Mouse (Mus musculus): ENCODE measurements around the gene Lss. TPM values are rescaled to one million over a fixed set of nuclear protein-coding genes. Genes with fewer than 3 reads are reported as not detected.

Gene Lss
- total and polyA plus RNA-seq, 2 experiments from 2014 or later, result 38.6 to 66.3 TPM

DNA sequence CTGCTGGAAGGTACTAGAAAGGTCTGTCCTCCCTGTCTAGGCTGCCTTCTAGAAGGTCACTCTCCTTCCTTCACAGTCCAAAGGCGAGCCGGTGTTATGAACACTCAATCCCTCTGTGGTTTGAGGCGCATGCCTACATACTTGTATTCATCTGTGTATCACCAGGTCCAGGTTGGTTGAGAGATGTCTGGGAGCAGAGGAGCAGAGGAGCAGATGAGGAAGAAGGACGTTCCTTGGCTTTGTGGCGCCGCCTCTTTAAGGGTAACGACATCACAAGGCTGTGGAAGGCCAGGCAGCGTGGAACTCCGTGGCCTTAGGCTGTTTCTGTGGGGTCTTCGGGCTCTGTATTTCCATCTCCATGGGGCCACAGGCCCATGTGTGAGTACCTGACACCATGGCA lies 30.6 kb downstream of the Lss start, which contains the start of gene Spatc1l:
Spatc1l (plus strand) TSS at position 301 of the 400 bp plus-strand sequence.
- Histone ChIP-seq H3K4me2 (ENCODE audit: low read depth) (no peak within 1 kb of the TSS), H3K36me3 (ENCODE audit: insufficient read depth) (no peaks in the 10 kb centered on the region), H3K27ac (ENCODE audit: low read depth, low read length) (no peak within 1 kb of the TSS), H3K9ac (no peak within 1 kb of the TSS), H3K4me3 (ENCODE audit: low read depth, low read length) (no peak within 1 kb of the TSS), H3K9me3 (ENCODE audit: low read length) (no peaks in the 10 kb centered on the region), H3K27me3 (ENCODE audit: insufficient read depth, low read length) (no peaks in the 10 kb centered on the region), H3K4me1 (ENCODE audit: insufficient read depth) (no peaks in the 10 kb centered on the region)
- no peak for TF ChIP-seq CTCF (IDR thresholded peaks at IDR 0.05; ENCODE audit: low read depth)
- 90% methylated on average over 10 of the region's 10 CpGs for WGBS
- no peak for ATAC-seq
- no peak for DNase-seq

DNA sequence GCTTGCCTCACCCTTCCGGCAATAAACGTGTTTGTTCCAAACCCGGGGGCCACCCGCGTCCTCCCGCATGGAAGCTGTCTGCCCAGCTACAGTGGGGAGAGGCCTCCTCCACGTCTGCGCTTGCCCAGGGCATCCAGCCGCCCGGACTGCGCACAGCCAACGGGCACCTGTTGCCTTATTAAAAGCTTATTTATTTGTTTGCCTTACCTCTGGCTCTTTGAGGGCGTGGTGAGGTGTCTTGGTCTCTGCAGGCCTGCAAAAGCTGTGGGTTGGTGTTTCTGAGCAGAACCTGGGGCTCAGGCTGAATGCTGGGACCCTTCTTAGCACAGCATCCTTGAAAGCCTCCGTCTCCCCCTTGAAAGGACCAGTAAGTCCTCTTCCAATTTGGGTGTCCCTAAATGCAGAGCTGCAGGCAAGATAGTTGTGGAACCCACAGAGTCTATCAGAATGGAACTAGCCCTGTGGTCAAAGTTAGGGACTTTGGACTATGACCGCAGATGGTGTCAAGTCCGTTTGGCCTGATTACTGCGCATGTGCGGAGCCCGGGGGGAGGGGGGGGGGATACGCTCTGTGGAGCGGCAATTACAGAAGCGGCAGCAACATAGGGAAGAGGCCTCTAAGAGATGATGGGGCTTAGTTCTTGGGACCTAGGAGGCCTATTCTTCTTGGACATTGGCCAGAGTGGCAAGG lies 38.8 kb downstream of the Lss start:
- ATAC-seq (no peak), DNase-seq (no peak)
- TF ChIP-seq CTCF (IDR thresholded peaks at IDR 0.05; ENCODE audit: low read depth), result no peak
- H3K9me3 ChIP-seq (ENCODE audit: low read length), result no peaks in the 10 kb centered on the region
- H3K27me3 ChIP-seq (ENCODE audit: insufficient read depth, low read length), result no peaks in the 10 kb centered on the region
- no peak overlapping the region for H3K27ac ChIP-seq (ENCODE audit: low read depth, low read length)
- H3K4me1 ChIP-seq (ENCODE audit: insufficient read depth), result no peaks in the 10 kb centered on the region
- H3K36me3 ChIP-seq (ENCODE audit: insufficient read depth), result no peaks in the 10 kb centered on the region
- no peak overlapping the region for H3K4me3 ChIP-seq (ENCODE audit: low read depth, low read length)
- H3K4me2 ChIP-seq (ENCODE audit: low read depth), result no peak overlapping the region
- 93% methylated on average over 22 of the region's 22 CpGs for WGBS
- H3K9ac ChIP-seq, result no peak overlapping the region

DNA sequence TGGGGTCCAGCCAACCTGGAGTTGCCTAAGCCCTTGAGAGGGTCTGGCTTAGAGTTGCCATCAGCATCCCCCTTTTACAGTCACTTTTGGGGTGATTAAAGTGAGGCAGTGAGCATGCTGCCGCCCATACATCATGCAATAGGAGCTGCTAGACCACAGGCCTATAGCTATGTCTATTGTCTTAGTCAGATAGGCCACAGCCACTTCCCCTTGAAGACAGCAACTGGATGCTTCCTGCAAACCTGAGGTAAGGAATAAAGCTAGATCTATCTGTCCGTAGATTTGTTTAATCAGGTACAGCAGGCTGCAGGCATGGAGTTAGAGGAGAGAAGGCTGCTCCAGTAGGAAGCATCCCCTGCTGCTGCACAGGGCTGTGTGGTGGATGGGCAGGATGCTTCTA lies 39.7 kb downstream of the Lss start:
- H3K9ac ChIP-seq, result no peak overlapping the region
- no peaks in the 10 kb centered on the region for H3K9me3 ChIP-seq (ENCODE audit: low read length)
- H3K4me2 ChIP-seq (ENCODE audit: low read depth), result no peak overlapping the region
- no peak overlapping the region for H3K4me3 ChIP-seq (ENCODE audit: low read depth, low read length)
- TF ChIP-seq CTCF (IDR thresholded peaks at IDR 0.05; ENCODE audit: low read depth), result no peak
- H3K27me3 ChIP-seq (ENCODE audit: insufficient read depth, low read length), result no peaks in the 10 kb centered on the region
- no peaks in the 10 kb centered on the region for H3K4me1 ChIP-seq (ENCODE audit: insufficient read depth)
- H3K27ac ChIP-seq (ENCODE audit: low read depth, low read length), result no peak overlapping the region
- WGBS, result 75% methylated on average over 2 of the region's 2 CpGs
- H3K36me3 ChIP-seq (ENCODE audit: insufficient read depth), result no peaks in the 10 kb centered on the region
- no peak for DNase-seq
- ATAC-seq, result no peak

DNA sequence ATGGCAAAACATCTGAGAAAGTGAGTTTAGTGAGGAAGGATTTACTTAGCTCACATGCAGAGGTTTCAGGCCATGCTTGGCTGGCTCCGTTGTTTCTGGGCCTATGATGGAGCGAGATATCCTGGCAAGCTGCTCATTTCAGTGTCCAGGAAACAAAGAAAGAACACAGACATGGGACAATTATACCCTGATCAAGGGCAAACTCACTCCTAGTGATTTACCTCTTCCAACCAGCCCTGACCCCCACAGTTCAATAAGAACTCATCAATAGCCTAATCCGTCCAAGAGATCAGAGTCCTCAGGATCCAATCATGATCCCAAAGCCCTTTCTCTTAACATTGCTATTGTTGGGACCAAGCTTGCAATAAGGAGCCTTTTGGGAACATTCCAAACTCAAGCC lies 40.8 kb downstream of the Lss start:
- 25% methylated on average over 3 of the region's 3 CpGs for WGBS

DNA sequence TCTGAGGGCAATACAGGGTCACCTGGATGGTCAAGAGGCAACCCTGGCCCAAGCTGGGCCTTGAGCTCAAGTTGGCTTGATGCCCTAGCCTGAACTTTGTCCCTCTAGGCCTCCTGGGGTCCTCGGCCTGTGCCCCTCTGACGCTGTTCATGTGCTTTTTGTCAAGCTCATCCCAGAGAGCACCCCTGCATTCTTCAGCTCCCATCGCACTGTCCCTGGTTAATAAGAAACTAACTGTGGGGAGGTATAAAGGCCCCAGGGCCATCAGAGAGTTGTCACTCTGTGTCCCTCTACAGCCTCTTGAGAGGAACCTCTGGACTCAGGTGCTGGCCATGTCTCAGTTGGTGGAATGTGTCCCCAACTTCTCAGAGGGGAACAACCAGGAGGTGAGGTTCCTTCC lies 44.0 kb downstream of the Lss start, which contains the start of gene Ftcd:
Ftcd (plus strand) TSS at position 275 of the 400 bp plus-strand sequence.
- no peak for DNase-seq
- no peaks in the 10 kb centered on the region for H3K36me3 ChIP-seq (ENCODE audit: insufficient read depth)
- H3K27ac ChIP-seq (ENCODE audit: low read depth, low read length), result no peak within 1 kb of the TSS
- H3K27me3 ChIP-seq (ENCODE audit: insufficient read depth, low read length), result no peaks in the 10 kb centered on the region
- H3K4me2 ChIP-seq (ENCODE audit: low read depth), result no peak within 1 kb of the TSS
- no peaks in the 10 kb centered on the region for H3K4me1 ChIP-seq (ENCODE audit: insufficient read depth)
- no peak for TF ChIP-seq CTCF (IDR thresholded peaks at IDR 0.05; ENCODE audit: low read depth)
- ATAC-seq, result no peak
- no peaks in the 10 kb centered on the region for H3K9me3 ChIP-seq (ENCODE audit: low read length)
- H3K4me3 ChIP-seq (ENCODE audit: low read depth, low read length), result no peak within 1 kb of the TSS
- 91% methylated on average over 3 of the region's 3 CpGs for WGBS
- no peak within 1 kb of the TSS for H3K9ac ChIP-seq

More for the DNA sequence above, 40.8 kb downstream of the Lss start:
- H3K27ac ChIP-seq (ENCODE audit: low read depth, low read length), result no peak overlapping the region
- H3K9me3 ChIP-seq (ENCODE audit: low read length), result no peaks in the 10 kb centered on the region
- no peak for ATAC-seq
- no peaks in the 10 kb centered on the region for H3K4me1 ChIP-seq (ENCODE audit: insufficient read depth)
- DNase-seq, result no peak
- H3K4me3 ChIP-seq (ENCODE audit: low read depth, low read length), result no peak overlapping the region
- H3K9ac ChIP-seq, result no peak overlapping the region
- H3K36me3 ChIP-seq (ENCODE audit: insufficient read depth), result no peaks in the 10 kb centered on the region
- no peak for TF ChIP-seq CTCF (IDR thresholded peaks at IDR 0.05; ENCODE audit: low read depth)
- H3K27me3 ChIP-seq (ENCODE audit: insufficient read depth, low read length), result no peaks in the 10 kb centered on the region
- no peak overlapping the region for H3K4me2 ChIP-seq (ENCODE audit: low read depth)

DNA sequence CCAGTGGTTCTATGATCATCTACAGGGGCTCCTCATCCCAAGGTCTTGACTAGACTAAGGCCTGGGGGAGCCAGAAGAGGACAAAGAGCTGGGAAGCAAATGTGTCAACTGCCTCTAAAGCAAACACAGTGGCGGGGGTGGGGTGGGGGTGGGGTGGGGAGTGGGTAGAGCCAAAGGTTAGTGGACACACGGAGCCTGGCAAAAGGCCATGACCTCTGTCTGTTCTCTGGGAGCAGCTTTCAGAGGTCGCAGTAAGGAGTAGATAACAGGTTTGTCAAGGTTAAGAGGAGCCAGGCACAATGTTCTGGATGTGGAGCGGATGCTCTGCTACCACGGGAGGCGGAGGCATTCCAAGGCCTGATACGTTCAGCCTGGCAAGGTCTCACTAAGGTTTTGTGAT lies 45.5 kb downstream of the Lss start:
- Histone ChIP-seq H3K9ac (no peak overlapping the region), H3K27me3 (ENCODE audit: insufficient read depth, low read length) (no peaks in the 10 kb centered on the region), H3K4me1 (ENCODE audit: insufficient read depth) (no peaks in the 10 kb centered on the region), H3K4me3 (ENCODE audit: low read depth, low read length) (no peak overlapping the region), H3K27ac (ENCODE audit: low read depth, low read length) (no peak overlapping the region), H3K4me2 (ENCODE audit: low read depth) (no peak overlapping the region), H3K36me3 (ENCODE audit: insufficient read depth) (no peaks in the 10 kb centered on the region), H3K9me3 (ENCODE audit: low read length) (no peaks in the 10 kb centered on the region)
- no peak for TF ChIP-seq CTCF (IDR thresholded peaks at IDR 0.05; ENCODE audit: low read depth)
- ATAC-seq, result no peak
- 84% methylated on average over 7 of the region's 7 CpGs for WGBS
- no peak for DNase-seq

DNA sequence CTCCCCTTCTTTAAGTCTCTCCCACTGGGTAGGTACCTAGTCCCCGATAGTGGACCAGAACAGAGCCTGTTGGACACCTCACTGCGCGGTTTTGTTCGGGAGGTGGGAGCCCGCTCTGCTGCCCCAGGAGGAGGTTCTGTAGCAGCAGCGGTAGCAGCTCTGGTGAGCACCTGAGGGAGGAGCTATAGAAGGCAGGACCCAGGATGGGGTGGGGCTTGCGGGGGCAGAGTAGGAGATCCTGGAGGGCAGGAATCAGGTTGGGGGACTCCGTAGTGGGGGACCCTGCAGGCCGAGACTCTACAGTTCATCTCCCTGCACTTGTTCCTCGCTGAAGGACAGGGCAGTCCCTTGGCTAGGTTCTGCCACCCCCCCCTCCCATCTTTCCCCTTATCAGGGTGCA lies 52.8 kb downstream of the Lss start:
- H3K27me3 ChIP-seq (ENCODE audit: insufficient read depth, low read length), result no peaks in the 10 kb centered on the region
- TF ChIP-seq CTCF (IDR thresholded peaks at IDR 0.05; ENCODE audit: low read depth), result no peak
- H3K9ac ChIP-seq, result no peak overlapping the region
- no peak for ATAC-seq
- H3K4me1 ChIP-seq (ENCODE audit: insufficient read depth), result no peaks in the 10 kb centered on the region
- WGBS, result 12% methylated on average over 10 of the region's 10 CpGs
- no peak overlapping the region for H3K4me3 ChIP-seq (ENCODE audit: low read depth, low read length)
- no peak overlapping the region for H3K27ac ChIP-seq (ENCODE audit: low read depth, low read length)
- H3K36me3 ChIP-seq (ENCODE audit: insufficient read depth), result no peaks in the 10 kb centered on the region
- no peaks in the 10 kb centered on the region for H3K9me3 ChIP-seq (ENCODE audit: low read length)
- DNase-seq, result no peak
- H3K4me2 ChIP-seq (ENCODE audit: low read depth), result peak overlapping the region; percentile 27; the same call in 1 of the 2 replicates
